Mouse (Mus musculus) spleen, postnatal 36 days (tissue): ENCODE results near the gene Trim66.

Experiments
- DNase-seq, 2 experiments: peaks; one replicate each; pipeline ENCODE4 v3.0.0; 2022; ENCODE audit warnings: low spot score in 2 of 2, mixed read lengths in 1 of 2

Trim66 gene

GRCm38 (mm10) chr7:109522084-109522483 lies 14.2 kb upstream of the Trim66 start:
- DNase-seq = no peak

- DNase-seq = no peak
Measured at GRCm38 (mm10) chr7:109519936-109520335, 12.0 kb upstream of the Trim66 start.

- peak; percentile 98 for DNase-seq
Measured at GRCm38 (mm10) chr7:109518838-109519696, 11.1 kb upstream of the Trim66 start, which contains the start of gene Rpl27a. Gene Rpl27a (plus strand): TSS chr7:109519147.

GRCm38 (mm10) chr7:109518036-109518681 lies 10.2 kb upstream of the Trim66 start:
- DNase-seq = peak in 1 of 2 experiments; percentile 27

- DNase-seq = no peak
Measured at GRCm38 (mm10) chr7:109516500-109516899, 8.6 kb upstream of the Trim66 start.

- DNase-seq = no peak
Measured at GRCm38 (mm10) chr7:109511838-109512237, 3.9 kb upstream of the Trim66 start.

- no peak for DNase-seq
Measured at GRCm38 (mm10) chr7:109510799-109511198, 2.9 kb upstream of the Trim66 start.

- no peak for DNase-seq
Measured at GRCm38 (mm10) chr7:109507572-109507971, 362 bp downstream of the Trim66 start.

GRCm38 (mm10) chr7:109507119-109507518 lies 815 bp downstream of the Trim66 start:
- no peak for DNase-seq

GRCm38 (mm10) chr7:109497507-109497906 lies 10.4 kb downstream of the Trim66 start:
- no peak for DNase-seq

- DNase-seq = no peak
Measured at GRCm38 (mm10) chr7:109493319-109494316, 14.3 kb downstream of the Trim66 start.

- DNase-seq = no peak
Measured at GRCm38 (mm10) chr7:109492616-109493318, 15.2 kb downstream of the Trim66 start.

- no peak for DNase-seq
Measured at GRCm38 (mm10) chr7:109484221-109484620, 23.7 kb downstream of the Trim66 start.

- DNase-seq = peak; percentile 13 to 29
Measured at GRCm38 (mm10) chr7:109480765-109481197, 27.2 kb downstream of the Trim66 start.

- no peak for DNase-seq
Measured at GRCm38 (mm10) chr7:109477926-109478325, 30.0 kb downstream of the Trim66 start.

GRCm38 (mm10) chr7:109470700-109471099 lies 37.2 kb downstream of the Trim66 start:
- no peak for DNase-seq

- no peak for DNase-seq
Measured at GRCm38 (mm10) chr7:109468262-109468701, 39.7 kb downstream of the Trim66 start.

GRCm38 (mm10) chr7:109467591-109467990 lies 40.3 kb downstream of the Trim66 start:
- no peak for DNase-seq

- DNase-seq = no peak
Measured at GRCm38 (mm10) chr7:109460698-109461097, 47.2 kb downstream of the Trim66 start.

- DNase-seq = no peak
Measured at GRCm38 (mm10) chr7:109456563-109456962, 51.4 kb downstream of the Trim66 start.

GRCm38 (mm10) chr7:109455748-109456147 lies 52.2 kb downstream of the Trim66 start:
- no peak for DNase-seq
